Mouse (Mus musculus): ENCODE results near the gene Sprr2e. TPM values are rescaled to one million over a fixed set of nuclear protein-coding genes. Genes with fewer than 3 reads are reported as not detected.

The Sprr2e gene
- polyA plus RNA-seq, 1 experiment from 2014 or later: not detected

Other genes starting within 250 kb of the Sprr2e start
- not detected in 2 replicates for gene Prr9, start 228.2 kb upstream of the Sprr2e start, polyA plus RNA-seq (2016; fragmentation: Nextera tagmentation; extraction: Ambion mirVana)
- gene Lelp1, start 209.4 kb upstream of the Sprr2e start, polyA plus RNA-seq (2016; fragmentation: Nextera tagmentation; extraction: Ambion mirVana): not detected in 2 replicates
- gene Sprr2a1, start 136.3 kb upstream of the Sprr2e start, polyA plus RNA-seq (2016; fragmentation: Nextera tagmentation; extraction: Ambion mirVana): 0.05 TPM in 1 of 2 replicates, not detected in the other
- 0.19 TPM in 1 of 2 replicates, not detected in the other for gene Sprr2a2, start 136.2 kb upstream of the Sprr2e start, polyA plus RNA-seq (2016; fragmentation: Nextera tagmentation; extraction: Ambion mirVana)
- not detected in 2 replicates for gene Sprr2a3, start 66.7 kb upstream of the Sprr2e start, polyA plus RNA-seq (2016; fragmentation: Nextera tagmentation; extraction: Ambion mirVana)
- gene Sprr2b, start 35.5 kb upstream of the Sprr2e start, polyA plus RNA-seq (2016; fragmentation: Nextera tagmentation; extraction: Ambion mirVana): not detected in 2 replicates
- not detected in 2 replicates for gene Sprr2d, start 13.0 kb upstream of the Sprr2e start, polyA plus RNA-seq (2016; fragmentation: Nextera tagmentation; extraction: Ambion mirVana)
- not detected in 2 replicates for gene Sprr2f, start 13.0 kb downstream of the Sprr2e start, polyA plus RNA-seq (2016; fragmentation: Nextera tagmentation; extraction: Ambion mirVana)
- gene Sprr2h, start 33.5 kb downstream of the Sprr2e start, polyA plus RNA-seq (2016; fragmentation: Nextera tagmentation; extraction: Ambion mirVana): not detected in 2 replicates
- not detected in 2 replicates for gene Sprr2i, start 55.8 kb downstream of the Sprr2e start, polyA plus RNA-seq (2016; fragmentation: Nextera tagmentation; extraction: Ambion mirVana)
- gene Sprr2j-ps, start 65.9 kb downstream of the Sprr2e start, polyA plus RNA-seq (2016; fragmentation: Nextera tagmentation; extraction: Ambion mirVana): not detected in 2 replicates
- 5.6 and 5.7 TPM in 2 replicates for gene Gm9774, start 77.3 kb downstream of the Sprr2e start, polyA plus RNA-seq (2016; fragmentation: Nextera tagmentation; extraction: Ambion mirVana)
- not detected in 2 replicates for gene Sprr2k, start 80.4 kb downstream of the Sprr2e start, polyA plus RNA-seq (2016; fragmentation: Nextera tagmentation; extraction: Ambion mirVana)
- not detected in 2 replicates for gene Sprr1b, start 86.6 kb downstream of the Sprr2e start, polyA plus RNA-seq (2016; fragmentation: Nextera tagmentation; extraction: Ambion mirVana)
- gene Sprr3, start 106.6 kb downstream of the Sprr2e start, polyA plus RNA-seq (2016; fragmentation: Nextera tagmentation; extraction: Ambion mirVana): not detected in 2 replicates
- not detected in 2 replicates for gene Sprr1a, start 133.8 kb downstream of the Sprr2e start, polyA plus RNA-seq (2016; fragmentation: Nextera tagmentation; extraction: Ambion mirVana)
- gene Sprr4, start 148.3 kb downstream of the Sprr2e start, polyA plus RNA-seq (2016; fragmentation: Nextera tagmentation; extraction: Ambion mirVana): not detected in 2 replicates
- not detected in 2 replicates for gene 2310046K23Rik, start 182.4 kb downstream of the Sprr2e start, polyA plus RNA-seq (2016; fragmentation: Nextera tagmentation; extraction: Ambion mirVana)
- 0.12 TPM in 1 of 2 replicates, not detected in the other for gene Ivl, start 221.6 kb downstream of the Sprr2e start, polyA plus RNA-seq (2016; fragmentation: Nextera tagmentation; extraction: Ambion mirVana)
- gene Smcp, start 236.9 kb downstream of the Sprr2e start, polyA plus RNA-seq (2016; fragmentation: Nextera tagmentation; extraction: Ambion mirVana): not detected in 2 replicates